Mouse (Mus musculus): Measurements from ENCODE around the gene Cmtm2a.
"Not testable (repeated sequence)": the region's sequence is repeated elsewhere in the genome, so short reads cannot be mapped to it uniquely, and the experiment has no call there.

- TF ChIP-seq CTCF, POLR2A (IDR thresholded peaks at IDR 0.05; ENCODE audit: insufficient read depth, low read depth, low read length): not testable (repeated sequence)
These were observed 28.3 kb upstream of the Cmtm2a start, which contains the start of gene Gm11020 for GRCm38 (mm10) chr8:104321267-104321666.
